Mouse (Mus musculus) G1E (cell line): Measurements from ENCODE around the gene Top1. TPM values are rescaled to one million over a fixed set of nuclear protein-coding genes. Genes with fewer than 3 reads are reported as not detected.

Experiments used
- ATAC-seq: 2 replicates; pipeline ENCODE4 v1.8.0; 2016; ENCODE audit warnings: mild to moderate bottlenecking; ENCODE audit not compliant: insufficient number of reproducible peaks, poor library complexity, low FRiP score, severe bottlenecking; ENCODE audit errors: extremely low read depth
- DNase-seq: peaks from one replicate; pipeline ENCODE4 v3.0.0; 2012; ENCODE audit warnings: low spot score
- H3K27me3 ChIP-seq: 2 replicates; pipeline ENCODE4 v1.6.1; 2012; ENCODE audit warnings: mild to moderate bottlenecking, low read length, inconsistent platforms; ENCODE audit not compliant: insufficient read depth
- H3K36me3 ChIP-seq: replicated peaks from 2 replicates; pipeline ENCODE3; 2012; ENCODE audit warnings: mild to moderate bottlenecking, inconsistent platforms
- H3K4me1 ChIP-seq: 2 replicates; pipeline ENCODE4 v1.6.1; 2012; ENCODE audit warnings: low read depth, low read length, inconsistent platforms, mixed read lengths; ENCODE audit not compliant: insufficient read depth
- H3K4me3 ChIP-seq: 2 replicates; pipeline ENCODE4 v1.5.1; 2012; ENCODE audit warnings: low read depth, mild to moderate bottlenecking, inconsistent platforms, low read length, moderate library complexity, mixed read lengths
- H3K9me3 ChIP-seq: replicated peaks from 2 replicates; pipeline ENCODE4 v1.6.1; 2012; ENCODE audit warnings: inconsistent platforms
- CTCF ChIP-seq: IDR thresholded peaks from 2 replicates; pipeline ENCODE4 v1.5.1; 2012; ENCODE audit warnings: low read depth, low read length, inconsistent platforms, mixed read lengths
- GATA1 ChIP-seq: IDR thresholded peaks from 2 replicates; pipeline ENCODE4 v1.6.1; 2012; ENCODE audit warnings: borderline replicate concordance, low read length, inconsistent platforms, mixed read lengths
- GATA2 ChIP-seq: IDR thresholded peaks from 2 replicates; pipeline ENCODE4 v1.6.1; 2012; ENCODE audit warnings: low read depth, low read length, inconsistent platforms, borderline replicate concordance
- POLR2AphosphoS5 ChIP-seq: IDR thresholded peaks from 2 replicates; pipeline ENCODE4 v1.6.1; 2012; ENCODE audit warnings: low read depth, low read length, inconsistent platforms; ENCODE audit not compliant: insufficient replicate concordance
- TAL1 ChIP-seq: conservative IDR thresholded peaks from 2 replicates; pipeline ENCODE4 v1.6.1; 2012; ENCODE audit warnings: low read depth, low read length, inconsistent platforms, mixed read lengths
- polyA plus RNA-seq: library from polyadenylated mRNA; stranded (reverse); fragments of >175 nt; gene quantifications from 2 replicates; pipeline ENCODE4 v1.2.3, GENCODE M21; 2012
- total RNA-seq, 2 experiments: library from RNA; stranded (forward) in 1 of 2; stranded (reverse) in 1 of 2; fragments of 200-1000 nt in 1 of 2; fragments of >200 nt in 1 of 2; fragmentation: Nextera tagmentation in 1 of 2; gene quantifications; 2 replicates each; pipeline ENCODE4 v1.2.3; 2014 to 2017

Top1 gene
- total and polyA plus RNA-seq, 3 experiments = 113 to 184 (median 136) TPM

- Histone ChIP-seq H3K4me1 (peaks cover 6% of the 10 kb centered on the region; the same call in 1 of the 2 replicates), H3K4me3 (no peak overlapping the region), H3K36me3 (peaks cover 76% of the 10 kb centered on the region), H3K27me3 (no peaks in the 10 kb centered on the region), H3K9me3 (no peaks in the 10 kb centered on the region)
- ATAC-seq (no peak), DNase-seq (no peak)
- TF ChIP-seq GATA2 (no peak), GATA1 (no peak), POLR2AphosphoS5 (no peak), TAL1 (no peak), CTCF (no peak)
Measured at GRCm38 (mm10) chr2:160701603-160702002, 55.9 kb downstream of the Top1 start.

GRCm38 (mm10) chr2:160702824-160703223 lies 57.1 kb downstream of the Top1 start:
- H3K27me3 ChIP-seq = no peaks in the 10 kb centered on the region
- ATAC-seq (0 out of 2 replicates have a peak, but pooled peaks have one; percentile 9), DNase-seq (no peak)
- no peak for TF ChIP-seq GATA2
- TF ChIP-seq GATA1 = no peak
- no peak for TF ChIP-seq CTCF
- TF ChIP-seq TAL1 = no peak
- TF ChIP-seq POLR2AphosphoS5 = no peak
- peaks cover 79% of the 10 kb centered on the region for H3K36me3 ChIP-seq
- H3K4me3 ChIP-seq = no peak overlapping the region
- H3K9me3 ChIP-seq = no peaks in the 10 kb centered on the region
- H3K4me1 ChIP-seq = peaks cover 10% of the 10 kb centered on the region; the same call in 1 of the 2 replicates

- Histone ChIP-seq H3K4me3 (no peak overlapping the region), H3K9me3 (no peaks in the 10 kb centered on the region), H3K4me1 (peaks cover 7% of the 10 kb centered on the region; the same call in 1 of the 2 replicates), H3K36me3 (peaks cover 83% of the 10 kb centered on the region), H3K27me3 (no peaks in the 10 kb centered on the region)
- DNase-seq (no peak), ATAC-seq (peak; percentile 61)
- no peak for TF ChIP-seq GATA1
- TF ChIP-seq TAL1 = no peak
- TF ChIP-seq POLR2AphosphoS5 = no peak
- TF ChIP-seq CTCF = no peak
- TF ChIP-seq GATA2 = no peak
Measured at GRCm38 (mm10) chr2:160707673-160708072, 62.0 kb downstream of the Top1 start.

GRCm38 (mm10) chr2:160715463-160716030 lies 69.9 kb downstream of the Top1 start:
- TF ChIP-seq TAL1 = no peak
- no peak for TF ChIP-seq GATA1
- no peak for TF ChIP-seq CTCF
- no peak for TF ChIP-seq POLR2AphosphoS5
- TF ChIP-seq GATA2 = no peak
- Histone ChIP-seq H3K27me3 (no peaks in the 10 kb centered on the region), H3K4me3 (no peak overlapping the region), H3K4me1 (no peaks in the 10 kb centered on the region), H3K9me3 (no peaks in the 10 kb centered on the region), H3K36me3 (peaks cover 93% of the 10 kb centered on the region)
- DNase-seq = no peak
- no peak for ATAC-seq

- DNase-seq (no peak), ATAC-seq (no peak)
- TF ChIP-seq POLR2AphosphoS5 (no peak), GATA2 (no peak), CTCF (peak; percentile 27; the same call in 1 of the 2 replicates), TAL1 (no peak), GATA1 (no peak)
Measured at GRCm38 (mm10) chr2:160717269-160717668, 71.6 kb downstream of the Top1 start.

GRCm38 (mm10) chr2:160718811-160719210 lies 73.1 kb downstream of the Top1 start:
- ATAC-seq (no peak), DNase-seq (no peak)
- no peaks in the 10 kb centered on the region for H3K9me3 ChIP-seq
- no peak overlapping the region for H3K4me3 ChIP-seq
- peaks cover 90% of the 10 kb centered on the region for H3K36me3 ChIP-seq
- TF ChIP-seq CTCF (no peak), POLR2AphosphoS5 (no peak), GATA1 (no peak), GATA2 (no peak), TAL1 (no peak)
- no peaks in the 10 kb centered on the region for H3K4me1 ChIP-seq
- H3K27me3 ChIP-seq = no peaks in the 10 kb centered on the region

More at GRCm38 (mm10) chr2:160717269-160717668, 71.6 kb downstream of the Top1 start:
- H3K27me3 ChIP-seq = no peaks in the 10 kb centered on the region
- no peak overlapping the region for H3K4me3 ChIP-seq
- H3K4me1 ChIP-seq = no peaks in the 10 kb centered on the region
- H3K9me3 ChIP-seq = no peaks in the 10 kb centered on the region
- H3K36me3 ChIP-seq = peaks cover 89% of the 10 kb centered on the region
